Mouse (Mus musculus) embryonic facial prominence, embryonic 10.5 days (tissue): Measurements from ENCODE around the gene Cpsf4l. TPM values are rescaled to one million over a fixed set of nuclear protein-coding genes. Genes with fewer than 3 reads are reported as not detected.

Source experiments
- DNase-seq: peaks from one replicate; pipeline ENCODE4 v3.0.0-alpha.2; 2017; ENCODE audit warnings: low spot score
- H3K27ac ChIP-seq: fragments of 300-500 bp; sonication (generic); replicated peaks from 2 replicates; pipeline ENCODE4 v1.5.1; 2016; ENCODE audit warnings: mild to moderate bottlenecking
- H3K27me3 ChIP-seq: fragments of 300-500 bp; sonication (generic); replicated peaks from 2 replicates; pipeline ENCODE4 v1.6.1; 2016; ENCODE audit warnings: low read depth, mild to moderate bottlenecking; ENCODE audit not compliant: poor library complexity, severe bottlenecking
- H3K36me3 ChIP-seq: fragments of 300-500 bp; sonication (generic); replicated peaks from 2 replicates; pipeline ENCODE4 v1.6.1; 2016; ENCODE audit warnings: mild to moderate bottlenecking, moderate library complexity
- H3K4me1 ChIP-seq: fragments of 300-500 bp; sonication (generic); 2 replicates; pipeline ENCODE4 v1.6.1; 2016
- H3K4me3 ChIP-seq: fragments of 300-500 bp; sonication (generic); 2 replicates; pipeline ENCODE4 v1.5.1; 2016; ENCODE audit warnings: mild to moderate bottlenecking, moderate library complexity
- H3K9me3 ChIP-seq: fragments of 300-500 bp; sonication (generic); 2 replicates; pipeline ENCODE4 v1.6.1; 2016; ENCODE audit warnings: mild to moderate bottlenecking
- WGBS: fragments of 180-500 bp; shearing (Covaris S2); methylation state at CpG from one replicate; pipeline ENCODE4 v1.1.7; 2016; 5-methylcytosine and 5-hydroxymethylcytosine counted together
- polyA plus RNA-seq: library from polyadenylated mRNA; unstranded; fragments of >200 nt; fragmentation: Nextera tagmentation; extraction: Ambion mirVana; gene quantifications from 2 replicates; pipeline ENCODE4 v1.2.1, GENCODE M21; 2016

Gene Cpsf4l
- polyA plus RNA-seq, 1 experiment from 2014 or later: 0.69 TPM

DNA sequence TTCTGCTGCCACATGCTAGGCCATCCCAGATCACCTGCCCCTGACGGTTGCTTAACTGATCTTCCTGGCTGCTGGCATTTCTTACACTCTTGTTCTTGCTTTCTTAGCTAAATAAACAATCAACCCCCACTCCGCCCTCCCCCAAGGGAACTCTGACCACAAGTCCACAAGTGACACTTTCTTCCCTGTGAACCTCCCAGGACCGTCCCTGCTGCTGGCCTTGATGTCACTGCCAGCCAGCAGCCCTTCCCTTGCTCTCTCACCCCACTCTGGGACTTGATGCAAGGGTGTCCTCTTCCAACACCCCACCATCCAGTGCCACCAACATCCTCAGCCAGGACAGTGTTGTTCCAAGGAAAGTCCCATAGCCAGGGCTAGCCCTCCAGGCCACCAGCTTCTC is 21.1 kb upstream of the Cpsf4l start:
- Histone ChIP-seq H3K27me3 (no peaks in the 10 kb centered on the region), H3K27ac (no peak overlapping the region), H3K36me3 (peaks cover 93% of the 10 kb centered on the region), H3K9me3 (no peaks in the 10 kb centered on the region), H3K4me3 (no peak overlapping the region), H3K4me1 (peaks cover 92% of the 10 kb centered on the region)
- DNase-seq: no peak
- WGBS: 70% methylated on average over 3 of the region's 3 CpGs

DNA sequence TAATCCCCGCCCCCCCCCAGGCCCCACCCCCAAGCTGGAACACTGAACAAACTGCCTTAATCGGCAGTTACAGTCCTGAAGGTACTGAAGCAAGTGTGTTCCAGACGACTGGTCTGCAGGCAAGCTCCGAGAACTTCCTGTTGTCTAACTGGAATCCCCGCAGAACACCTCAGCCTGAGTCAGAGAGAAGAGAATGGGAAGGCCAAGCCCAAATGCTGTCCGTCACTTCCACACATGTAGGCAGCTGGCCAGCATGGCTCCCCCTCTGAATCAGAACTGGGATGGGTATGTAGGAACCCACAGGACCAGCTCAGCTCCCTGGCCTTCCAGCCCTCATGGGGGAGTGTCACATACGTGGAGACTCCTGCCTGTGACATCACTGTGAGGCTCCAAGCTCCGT is 20.1 kb upstream of the Cpsf4l start:
- WGBS: 49% methylated on average over 8 of the region's 8 CpGs
- no peak for DNase-seq
- 0 out of 2 replicates have a peak overlapping the region, but pooled peaks have one; percentile 27 for H3K27ac ChIP-seq
- H3K4me1 ChIP-seq: peaks cover 92% of the 10 kb centered on the region
- H3K4me3 ChIP-seq: no peak overlapping the region
- no peaks in the 10 kb centered on the region for H3K27me3 ChIP-seq
- H3K36me3 ChIP-seq: peaks cover 94% of the 10 kb centered on the region
- no peaks in the 10 kb centered on the region for H3K9me3 ChIP-seq

DNA sequence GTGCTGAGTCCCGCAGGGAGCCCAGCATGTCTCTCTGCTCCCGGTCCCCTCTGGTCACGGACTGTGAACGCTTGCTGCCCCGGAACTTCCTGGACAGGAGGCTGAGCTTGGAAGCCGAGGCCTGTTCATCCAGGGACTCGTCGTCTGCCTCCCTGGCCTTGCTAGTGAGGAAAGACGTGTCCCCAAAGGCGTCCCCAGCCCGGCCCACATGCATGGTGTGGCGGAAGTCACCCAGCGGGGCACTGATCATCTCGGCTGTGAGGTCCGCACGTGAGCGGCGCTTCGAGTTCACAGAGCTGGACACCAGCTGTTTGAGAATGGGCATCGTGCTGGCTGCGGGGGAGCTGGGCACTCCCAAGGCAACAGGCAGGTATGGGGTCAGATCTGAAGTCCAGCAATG is 19.4 kb upstream of the Cpsf4l start:
- H3K27me3 ChIP-seq: no peaks in the 10 kb centered on the region
- H3K4me1 ChIP-seq: peaks cover 85% of the 10 kb centered on the region
- peaks cover 94% of the 10 kb centered on the region for H3K36me3 ChIP-seq
- DNase-seq: no peak
- no peak overlapping the region for H3K4me3 ChIP-seq
- H3K27ac ChIP-seq: no peak overlapping the region
- 76% methylated on average over 21 of the region's 21 CpGs for WGBS
- no peaks in the 10 kb centered on the region for H3K9me3 ChIP-seq

DNA sequence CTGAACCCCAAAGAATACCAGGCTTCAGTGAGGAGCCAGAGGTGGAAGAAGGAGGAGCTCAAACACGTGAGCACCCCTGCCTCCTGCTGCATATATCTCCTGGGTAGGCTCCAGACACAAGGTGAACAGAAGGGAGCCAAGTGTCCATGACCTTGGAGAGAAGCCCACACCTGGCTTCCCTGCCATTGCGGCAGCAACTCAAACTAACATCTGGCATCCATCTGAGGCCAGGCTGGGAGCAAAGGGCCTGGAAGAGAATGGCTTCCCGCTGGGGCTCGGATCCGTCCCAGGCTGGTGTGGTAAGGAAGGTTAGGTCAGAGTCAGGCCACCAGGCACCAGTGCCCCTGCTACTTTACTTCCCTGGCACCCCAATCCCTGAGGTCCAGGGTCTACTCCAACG is 18.2 kb upstream of the Cpsf4l start:
- Histone ChIP-seq H3K4me1 (peaks cover 72% of the 10 kb centered on the region), H3K27ac (no peak overlapping the region; the same call in 1 of the 2 replicates), H3K9me3 (no peaks in the 10 kb centered on the region), H3K36me3 (peaks cover 94% of the 10 kb centered on the region), H3K27me3 (no peaks in the 10 kb centered on the region), H3K4me3 (no peak overlapping the region)
- WGBS: 45% methylated on average over 6 of the region's 6 CpGs
- DNase-seq: peak; percentile 66

DNA sequence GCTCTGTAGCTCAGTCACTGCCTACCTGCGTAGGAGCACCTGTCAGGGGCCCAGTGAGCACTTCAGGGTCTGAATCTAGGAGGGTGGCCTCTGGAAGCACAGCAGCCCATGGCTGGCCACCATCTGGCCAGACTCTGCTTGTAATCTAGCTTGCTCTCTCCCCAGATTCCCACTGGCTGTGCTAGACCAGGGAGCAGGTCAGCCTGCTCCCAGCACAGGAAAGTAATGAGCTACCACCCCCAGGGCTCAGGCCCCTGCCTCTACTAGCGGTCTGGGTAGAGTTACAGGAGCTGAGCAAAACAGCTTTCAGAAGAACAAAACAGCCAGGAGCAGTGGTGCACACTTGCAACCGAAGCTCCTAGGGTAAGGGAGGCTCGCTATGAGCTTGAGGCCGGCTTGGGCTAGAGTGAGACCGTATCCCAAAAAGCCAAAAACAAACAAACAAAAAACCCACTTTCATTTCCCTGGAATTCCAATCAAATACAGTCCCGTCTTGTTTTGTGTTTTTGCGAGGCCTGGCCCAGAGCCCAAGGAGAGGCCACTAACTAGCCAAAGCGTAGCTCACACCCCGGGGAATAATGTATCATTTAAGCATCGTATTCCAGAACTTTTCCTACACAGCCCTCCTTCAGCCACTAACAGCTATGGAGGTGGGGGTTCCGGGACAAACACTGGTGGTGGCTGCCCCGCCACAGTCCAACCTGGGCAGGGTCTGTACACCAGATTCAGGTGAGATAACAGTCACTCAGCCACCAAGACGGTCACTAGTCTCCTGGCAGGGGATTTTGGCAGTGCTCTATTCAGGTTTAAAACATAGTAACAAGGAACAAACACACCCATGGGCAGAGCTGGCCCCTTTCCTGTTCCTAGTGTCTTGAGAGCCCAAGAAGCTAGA is 17.4 kb upstream of the Cpsf4l start:
- H3K9me3 ChIP-seq: no peaks in the 10 kb centered on the region
- no peak overlapping the region for H3K4me3 ChIP-seq
- H3K36me3 ChIP-seq: peaks cover 93% of the 10 kb centered on the region
- no peaks in the 10 kb centered on the region for H3K27me3 ChIP-seq
- peak overlapping the region; percentile 37; the same call in 1 of the 2 replicates for H3K27ac ChIP-seq
- WGBS: 75% methylated on average over 14 of the region's 14 CpGs
- peaks cover 68% of the 10 kb centered on the region for H3K4me1 ChIP-seq
- no peak for DNase-seq

DNA sequence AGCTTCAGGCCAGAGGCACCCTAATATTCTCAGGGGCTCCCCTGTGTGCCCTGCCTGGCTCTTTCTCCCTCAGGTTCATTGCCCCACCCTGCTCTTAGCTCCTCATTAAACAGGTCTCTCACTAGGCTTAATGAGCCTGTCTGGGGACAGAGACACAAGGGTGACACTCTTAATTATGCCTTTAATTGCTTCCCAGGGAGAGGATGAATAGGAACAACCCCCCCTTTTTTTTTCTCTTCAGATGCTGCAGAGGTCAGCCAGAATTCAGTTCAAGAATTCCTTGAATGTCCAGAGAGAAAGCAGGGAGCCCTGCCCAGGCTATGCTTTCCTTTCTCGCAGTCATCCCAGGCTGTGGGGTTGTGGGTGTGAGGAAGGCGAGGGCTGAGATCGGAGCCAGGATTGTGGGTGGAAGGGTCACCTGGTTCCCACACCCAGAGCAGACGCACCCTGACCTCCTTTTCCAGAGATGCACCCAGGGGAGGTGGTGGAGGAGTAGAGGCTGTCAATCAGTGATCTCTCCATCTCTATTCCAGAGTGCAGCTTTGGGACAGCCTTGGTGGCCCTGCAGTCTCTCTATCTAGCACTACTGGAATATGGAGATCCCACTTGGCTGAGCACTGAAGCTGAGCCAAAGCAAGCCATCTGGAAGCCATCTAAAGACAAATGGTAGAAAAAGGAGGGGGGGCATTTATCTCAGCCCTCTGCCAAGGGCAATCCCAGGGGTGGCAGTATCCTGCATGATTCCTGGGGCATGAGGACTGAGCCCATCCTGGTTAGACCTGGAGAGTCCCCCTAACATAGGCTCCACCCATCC is 15.6 kb upstream of the Cpsf4l start:
- 74% methylated on average over 4 of the region's 4 CpGs for WGBS
- DNase-seq: no peak
- Histone ChIP-seq H3K9me3 (no peaks in the 10 kb centered on the region), H3K4me1 (peaks cover 54% of the 10 kb centered on the region), H3K4me3 (no peak overlapping the region), H3K36me3 (peaks cover 77% of the 10 kb centered on the region), H3K27ac (peak overlapping the region; percentile 40; the same call in 1 of the 2 replicates), H3K27me3 (no peaks in the 10 kb centered on the region)

DNA sequence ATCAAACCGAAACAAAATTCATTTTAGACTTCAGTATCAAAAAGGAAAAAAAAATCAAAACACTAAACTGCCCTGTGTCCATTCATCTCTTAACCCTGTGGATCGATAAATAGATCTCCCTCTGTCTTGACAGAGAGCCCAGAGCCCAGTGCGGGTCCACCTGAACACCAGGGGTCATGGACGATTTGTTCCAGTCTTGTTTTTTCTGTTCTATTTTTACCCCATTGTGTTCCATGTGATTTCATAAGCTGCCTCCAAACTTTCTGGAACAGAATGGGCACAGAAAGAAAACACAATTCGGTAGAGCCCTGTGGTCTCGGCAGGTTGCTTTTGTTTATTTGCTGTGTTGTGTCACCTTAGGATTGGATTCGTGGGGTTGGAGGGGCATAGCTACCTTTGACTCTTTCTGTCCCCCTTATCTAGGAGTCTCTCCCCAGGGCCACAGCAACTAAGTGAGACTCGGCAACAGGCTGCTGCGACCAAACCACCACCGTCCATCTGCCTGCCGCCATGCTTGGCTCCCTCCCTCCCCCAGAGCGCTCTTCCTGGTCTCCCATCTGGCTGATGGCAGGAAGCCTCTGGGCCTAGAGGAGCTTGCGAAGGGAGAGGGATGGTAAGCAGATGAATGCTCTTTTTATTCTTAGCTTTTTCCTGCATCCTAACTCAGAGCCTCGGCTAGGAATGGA is 12.7 kb upstream of the Cpsf4l start:
- Histone ChIP-seq H3K4me1 (peaks cover 37% of the 10 kb centered on the region), H3K27ac (0 out of 2 replicates have a peak overlapping the region, but pooled peaks have one; percentile 30), H3K36me3 (peaks cover 48% of the 10 kb centered on the region), H3K27me3 (0 out of 2 replicates have a peak, but pooled peaks cover 8% of the 10 kb centered on the region), H3K4me3 (no peak overlapping the region), H3K9me3 (no peaks in the 10 kb centered on the region)
- 68% methylated on average over 14 of the region's 14 CpGs for WGBS
- DNase-seq: no peak

DNA sequence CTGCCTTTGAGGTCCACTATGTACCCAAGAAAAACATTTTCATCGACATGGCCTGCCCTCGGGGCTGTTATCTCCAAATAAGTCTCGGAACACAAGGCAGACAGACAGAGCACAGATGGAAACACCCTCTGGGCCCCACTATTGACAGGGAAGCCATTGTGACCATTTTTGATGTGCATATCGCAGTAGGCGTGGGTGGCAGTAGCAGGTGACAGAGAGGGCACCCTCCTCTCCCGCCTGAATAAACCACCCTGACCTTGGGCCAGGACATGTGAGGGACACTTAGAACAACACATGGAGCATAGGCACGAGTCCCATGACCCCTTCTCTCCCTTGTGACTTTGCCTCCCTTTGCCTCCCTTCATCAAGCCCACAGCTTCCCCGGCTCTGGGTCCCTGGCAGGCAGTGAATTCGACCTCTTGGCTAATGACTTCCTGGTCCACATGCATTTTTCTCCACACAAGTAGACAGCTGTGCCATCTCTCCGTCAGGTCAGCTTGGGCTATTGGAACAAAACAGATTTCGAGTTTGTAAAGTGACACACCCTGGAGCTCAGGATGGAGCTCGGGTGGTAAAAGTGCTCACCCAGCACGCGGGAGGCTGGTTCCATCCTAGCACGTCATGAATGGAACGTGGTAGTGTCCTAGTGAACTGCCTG is 8.1 kb upstream of the Cpsf4l start:
- H3K4me3 ChIP-seq: no peak overlapping the region
- DNase-seq: no peak
- H3K36me3 ChIP-seq: peaks cover 2% of the 10 kb centered on the region; the same call in 1 of the 2 replicates
- peaks cover 22% of the 10 kb centered on the region for H3K4me1 ChIP-seq
- 0 out of 2 replicates have a peak overlapping the region, but pooled peaks have one; percentile 3 for H3K27ac ChIP-seq
- H3K9me3 ChIP-seq: no peaks in the 10 kb centered on the region
- H3K27me3 ChIP-seq: peaks cover 20% of the 10 kb centered on the region; the same call in 1 of the 2 replicates
- 62% methylated on average over 16 of the region's 16 CpGs for WGBS

DNA sequence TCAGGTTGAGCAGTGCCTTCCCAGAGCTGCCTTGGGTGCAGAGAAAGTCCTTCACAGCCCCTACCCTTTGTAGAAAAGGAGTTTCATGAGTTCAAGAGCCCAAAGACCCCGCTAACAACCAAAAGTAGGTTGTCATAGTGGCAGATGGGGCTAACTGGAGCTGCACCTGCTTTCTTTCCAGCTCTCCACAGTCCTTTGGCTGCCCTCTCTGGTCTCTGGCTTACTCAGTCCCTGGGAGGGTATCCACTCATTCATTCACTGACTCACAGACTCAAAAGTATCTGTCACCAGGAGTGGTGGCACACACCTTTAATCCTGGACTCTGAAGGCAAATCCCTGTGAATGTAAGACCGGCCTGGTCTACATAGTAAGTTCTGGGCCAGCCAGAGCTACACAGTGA is 6.3 kb upstream of the Cpsf4l start:
- no peak for DNase-seq
- Histone ChIP-seq H3K9me3 (no peaks in the 10 kb centered on the region), H3K4me1 (peaks cover 26% of the 10 kb centered on the region), H3K36me3 (no peaks in the 10 kb centered on the region), H3K27ac (no peak overlapping the region), H3K27me3 (peaks cover 26% of the 10 kb centered on the region; the same call in 1 of the 2 replicates), H3K4me3 (no peak overlapping the region)
- 94% methylated on average over 2 of the region's 2 CpGs for WGBS

DNA sequence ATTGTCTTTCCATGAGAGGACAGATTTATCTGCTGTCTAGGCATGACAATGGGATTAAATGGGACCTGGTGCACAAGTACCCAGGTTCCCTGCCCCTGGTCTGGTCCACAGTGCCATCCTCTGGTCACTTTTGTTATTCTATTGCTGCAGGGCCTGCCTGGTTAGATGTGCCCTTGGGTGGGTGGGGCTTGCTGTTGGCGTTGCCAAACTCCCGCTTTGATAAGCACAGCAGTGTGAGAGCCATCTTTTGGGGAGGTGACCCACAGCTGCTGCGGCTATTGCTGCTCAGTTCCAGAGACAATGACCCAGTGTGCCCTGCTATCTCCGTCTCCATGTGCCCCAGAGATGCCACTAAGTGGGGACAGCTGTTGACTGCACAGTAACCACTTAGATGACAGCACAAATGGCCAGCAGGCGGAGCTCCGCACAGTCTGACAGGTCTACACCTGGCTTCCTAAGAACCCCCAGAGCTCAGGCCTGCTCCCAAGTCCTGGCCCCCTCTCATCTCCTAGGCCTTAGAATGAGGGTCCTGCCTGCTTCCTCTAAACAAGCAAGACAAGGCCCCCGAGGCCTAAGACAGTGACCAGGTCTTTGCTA is 5.4 kb upstream of the Cpsf4l start:
- Histone ChIP-seq H3K4me3 (no peak overlapping the region), H3K36me3 (no peaks in the 10 kb centered on the region), H3K4me1 (peaks cover 35% of the 10 kb centered on the region), H3K27me3 (peaks cover 26% of the 10 kb centered on the region; the same call in 1 of the 2 replicates), H3K27ac (no peak overlapping the region), H3K9me3 (no peaks in the 10 kb centered on the region)
- WGBS: 55% methylated on average over 7 of the region's 7 CpGs
- DNase-seq: no peak

DNA sequence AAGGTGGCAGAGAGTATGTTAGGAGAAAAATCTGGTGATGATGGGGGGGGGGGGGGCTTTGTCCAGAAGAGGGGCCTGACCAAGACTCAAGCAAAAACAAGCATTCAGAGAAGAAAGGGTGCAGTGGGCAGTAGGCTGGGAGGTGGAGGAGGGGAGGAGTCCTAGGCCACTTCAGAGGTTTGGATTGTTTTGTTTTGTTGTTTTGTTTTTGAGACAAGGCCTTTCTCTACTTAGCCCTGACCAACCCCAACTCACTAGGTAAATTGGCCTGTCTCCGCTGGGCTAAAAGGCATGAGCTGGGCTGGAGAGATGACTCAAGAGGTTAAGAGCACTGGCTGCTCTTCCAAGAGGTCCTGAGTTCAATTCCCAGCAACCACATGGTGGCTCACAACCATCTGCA is 1.2 kb upstream of the Cpsf4l start:
- Histone ChIP-seq H3K4me3 (peak overlapping the region; percentile 36; the same call in 1 of the 2 replicates), H3K36me3 (peaks cover 11% of the 10 kb centered on the region), H3K4me1 (peaks cover 36% of the 10 kb centered on the region), H3K27ac (peak overlapping the region; percentile 87), H3K9me3 (no peaks in the 10 kb centered on the region), H3K27me3 (peaks cover 40% of the 10 kb centered on the region)
- WGBS: 29% methylated on average over 1 of the region's 1 CpGs
- DNase-seq: no peak
